Mouse (Mus musculus): Measurements from ENCODE around the gene Epha4. TPM values are rescaled to one million over a fixed set of nuclear protein-coding genes. Genes with fewer than 3 reads are reported as not detected.

Gene Epha4
- polyA plus RNA-seq, 1 experiment from 2014 or later = 49.8 TPM

GRCm38 (mm10) chr1:77471447-77471846 is 43.4 kb downstream of the Epha4 start:
- Histone ChIP-seq H3K4me3 (no peak overlapping the region), H3K27ac (replicated peaks) (no peak overlapping the region), H3K36me3 (no peaks in the 10 kb centered on the region), H3K9me3 (no peaks in the 10 kb centered on the region), H3K9ac (no peak overlapping the region), H3K4me1 (replicated peaks) (peaks cover 16% of the 10 kb centered on the region), H3K4me2 (no peak overlapping the region), H3K27me3 (no peaks in the 10 kb centered on the region)
- ATAC-seq (ENCODE audit: low FRiP score, low read depth) = no peak
- 59% methylated on average over 5 of the region's 5 CpGs for WGBS

DNA sequence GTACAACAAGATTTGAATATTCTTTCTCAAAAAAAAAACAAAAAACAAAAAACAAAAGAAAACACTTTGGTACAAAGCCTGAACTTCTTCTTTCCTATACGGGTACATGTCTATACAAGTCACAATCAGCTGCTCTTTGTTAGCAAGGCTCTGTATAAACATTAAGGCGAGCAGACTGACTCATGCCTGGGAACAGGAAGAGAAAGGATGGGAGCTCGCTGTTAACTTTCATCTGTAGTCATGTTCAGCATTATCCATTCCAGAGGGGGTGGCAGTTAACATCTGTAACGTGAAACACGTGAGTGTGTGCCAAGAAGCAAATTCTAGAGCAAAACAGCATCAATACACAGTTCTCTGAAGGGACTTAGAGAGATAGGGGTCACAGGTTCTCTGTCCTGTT is 43.9 kb downstream of the Epha4 start:
- H3K27ac ChIP-seq (replicated peaks) = no peak overlapping the region
- no peaks in the 10 kb centered on the region for H3K9me3 ChIP-seq
- no peaks in the 10 kb centered on the region for H3K36me3 ChIP-seq
- no peak for ATAC-seq (ENCODE audit: low FRiP score, low read depth)
- H3K27me3 ChIP-seq = no peaks in the 10 kb centered on the region
- H3K4me3 ChIP-seq = no peak overlapping the region
- H3K4me2 ChIP-seq = no peak overlapping the region
- WGBS = 57% methylated on average over 5 of the region's 5 CpGs
- no peak overlapping the region for H3K9ac ChIP-seq
- peaks cover 16% of the 10 kb centered on the region for H3K4me1 ChIP-seq (replicated peaks)

DNA sequence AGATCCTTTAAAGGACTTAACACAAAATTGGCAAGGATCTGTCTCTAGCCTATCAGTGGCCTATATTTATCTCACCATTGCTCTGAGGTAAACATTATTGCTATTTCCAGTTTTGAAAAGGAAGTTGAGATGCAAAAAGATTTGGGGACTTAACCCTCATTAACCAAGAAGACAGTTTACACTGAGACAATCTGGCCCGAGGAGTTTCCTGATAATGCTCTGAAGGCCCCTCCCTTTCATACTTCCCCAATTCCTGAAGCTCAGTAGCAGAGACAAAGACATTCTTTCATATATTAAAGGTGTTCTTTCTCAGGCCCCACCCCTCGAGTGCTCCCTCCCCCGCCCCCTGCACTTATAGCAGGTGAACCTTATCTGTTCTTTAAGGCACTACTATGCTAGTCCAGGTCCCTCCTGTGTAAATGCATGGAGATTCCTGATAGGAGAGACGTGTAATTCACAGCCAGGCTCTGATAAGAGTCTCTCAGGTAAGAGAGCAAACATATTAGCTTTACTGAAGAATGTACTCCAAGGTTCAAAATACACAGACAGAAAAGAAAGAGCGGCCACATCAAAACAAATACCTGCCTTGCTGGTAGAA is 46.1 kb downstream of the Epha4 start:
- Histone ChIP-seq H3K4me2 (no peak overlapping the region), H3K27me3 (no peaks in the 10 kb centered on the region), H3K27ac (replicated peaks) (no peak overlapping the region), H3K4me3 (no peak overlapping the region), H3K9ac (no peak overlapping the region), H3K4me1 (replicated peaks) (peaks cover 9% of the 10 kb centered on the region), H3K9me3 (no peaks in the 10 kb centered on the region), H3K36me3 (no peaks in the 10 kb centered on the region)
- WGBS = 76% methylated on average over 5 of the region's 5 CpGs
- no peak for ATAC-seq (ENCODE audit: low FRiP score, low read depth)

DNA sequence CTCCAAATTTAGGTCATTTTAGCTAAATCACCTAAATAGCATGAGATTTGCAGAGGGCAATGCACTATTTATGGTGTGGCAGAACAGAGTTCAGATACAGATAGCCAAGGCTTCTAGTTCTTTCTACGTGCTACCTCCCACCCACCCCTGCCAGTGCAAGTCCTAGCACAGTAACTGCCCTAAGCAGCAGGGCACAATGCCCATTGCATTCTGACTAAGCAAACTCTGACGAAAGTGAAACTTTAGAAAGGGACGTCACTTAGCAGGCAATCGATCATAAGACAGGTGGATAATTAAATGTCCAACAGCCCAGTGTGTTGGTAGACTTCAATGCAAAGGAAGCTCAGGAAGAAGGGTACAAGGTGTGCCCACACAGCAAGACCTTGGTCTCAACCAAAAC is 49.4 kb downstream of the Epha4 start:
- no peak overlapping the region for H3K9ac ChIP-seq
- WGBS = 73% methylated on average over 4 of the region's 4 CpGs
- H3K36me3 ChIP-seq = no peaks in the 10 kb centered on the region
- no peak overlapping the region for H3K27ac ChIP-seq (replicated peaks)
- H3K4me2 ChIP-seq = no peak overlapping the region
- H3K27me3 ChIP-seq = no peaks in the 10 kb centered on the region
- H3K9me3 ChIP-seq = no peaks in the 10 kb centered on the region
- no peak overlapping the region for H3K4me3 ChIP-seq
- no peak for ATAC-seq (ENCODE audit: low FRiP score, low read depth)
- H3K4me1 ChIP-seq (replicated peaks) = peaks cover 10% of the 10 kb centered on the region

GRCm38 (mm10) chr1:77464108-77464507 is 50.8 kb downstream of the Epha4 start:
- Histone ChIP-seq H3K4me2 (no peak overlapping the region), H3K27ac (replicated peaks) (no peak overlapping the region), H3K9ac (no peak overlapping the region), H3K4me3 (no peak overlapping the region), H3K4me1 (replicated peaks) (peaks cover 6% of the 10 kb centered on the region; the same call in 1 of the 2 replicates), H3K36me3 (no peaks in the 10 kb centered on the region), H3K9me3 (no peaks in the 10 kb centered on the region), H3K27me3 (no peaks in the 10 kb centered on the region)
- WGBS = 70% methylated on average over 1 of the region's 1 CpGs
- no peak for ATAC-seq (ENCODE audit: low FRiP score, low read depth)

DNA sequence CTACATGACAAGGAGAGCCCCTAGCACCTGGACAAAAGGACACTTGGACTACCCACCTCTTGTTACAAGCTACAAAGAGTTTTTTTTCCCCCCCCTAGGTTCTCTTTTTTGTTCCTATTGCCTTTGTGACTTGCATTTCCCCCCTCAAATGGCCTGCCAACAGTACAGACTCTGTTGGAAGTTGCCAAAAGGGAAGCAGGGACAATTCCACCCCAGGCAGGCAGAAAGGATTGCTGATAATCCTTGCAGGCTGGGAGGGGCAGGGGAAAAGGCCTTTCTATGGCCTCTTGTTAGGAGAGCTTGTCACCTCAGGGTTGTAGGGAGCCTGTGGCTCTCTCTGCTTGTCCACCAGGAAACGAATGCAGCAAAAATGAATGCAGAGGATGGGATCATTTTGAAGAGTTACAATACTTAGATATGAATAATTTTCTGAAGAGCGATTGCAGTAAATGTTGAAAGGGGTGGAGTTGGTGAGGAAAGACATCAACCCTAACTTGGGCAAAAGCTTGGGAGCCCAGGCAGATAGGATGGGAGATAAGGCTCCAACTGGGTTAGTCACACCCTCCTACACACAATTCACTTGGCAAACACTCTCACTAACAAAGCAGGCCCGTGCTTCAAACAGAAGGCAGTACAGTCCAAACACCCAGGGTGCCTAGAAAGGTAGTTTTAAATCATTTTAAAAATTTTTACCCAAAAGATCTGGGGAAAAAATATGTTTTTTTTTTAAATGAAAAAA is 52.8 kb downstream of the Epha4 start:
- no peaks in the 10 kb centered on the region for H3K27me3 ChIP-seq
- ATAC-seq (ENCODE audit: low FRiP score, low read depth) = 0 out of 2 replicates have a peak, but pooled peaks have one; percentile 29
- H3K4me3 ChIP-seq = no peak overlapping the region
- peaks cover 12% of the 10 kb centered on the region; the same call in 1 of the 2 replicates for H3K4me1 ChIP-seq (replicated peaks)
- H3K27ac ChIP-seq (replicated peaks) = peak overlapping the region; percentile 21; the same call in 1 of the 2 replicates
- WGBS = 27% methylated on average over 3 of the region's 3 CpGs
- no peak overlapping the region for H3K4me2 ChIP-seq
- H3K9ac ChIP-seq = no peak overlapping the region
- H3K9me3 ChIP-seq = no peaks in the 10 kb centered on the region
- no peaks in the 10 kb centered on the region for H3K36me3 ChIP-seq

DNA sequence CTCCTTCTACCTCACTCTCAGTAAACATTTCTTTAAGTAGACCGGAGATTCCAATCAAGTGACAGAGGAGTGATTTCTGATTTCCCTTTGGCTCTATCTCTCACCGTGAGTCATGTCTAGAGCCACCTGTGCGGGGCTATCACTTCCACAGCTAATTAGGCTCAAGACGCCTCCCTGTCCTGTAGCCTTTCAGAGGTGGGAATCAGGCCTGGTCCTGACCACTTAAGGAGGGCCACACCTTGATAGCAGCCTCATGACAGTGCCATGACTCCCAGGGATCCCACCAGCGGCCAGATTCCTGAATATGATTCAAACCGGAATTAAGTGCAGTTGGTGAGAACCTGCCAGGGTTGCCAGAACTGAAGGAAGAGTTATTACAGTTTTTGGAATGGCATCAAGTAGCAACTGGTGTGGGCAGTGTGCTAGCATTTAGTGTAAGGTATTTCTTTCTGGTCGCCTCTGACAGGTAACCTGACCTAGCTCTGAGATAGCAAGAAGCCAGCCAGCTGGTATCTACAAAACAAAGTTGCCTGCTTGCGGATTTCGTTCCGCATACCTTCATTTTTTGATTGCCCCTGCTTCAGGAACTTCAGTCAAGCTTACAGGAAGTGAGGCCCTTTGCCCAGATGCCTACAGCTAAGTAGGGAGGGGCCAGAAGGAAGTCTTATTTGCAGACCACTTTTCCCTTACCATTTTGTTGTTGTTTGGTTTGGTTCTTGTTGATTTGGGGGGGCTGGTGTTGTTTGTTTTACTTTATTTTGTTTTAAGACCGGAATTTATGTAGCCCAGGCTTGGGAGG is 53.9 kb downstream of the Epha4 start:
- H3K9ac ChIP-seq = no peak overlapping the region
- H3K4me1 ChIP-seq (replicated peaks) = peaks cover 18% of the 10 kb centered on the region; the same call in 1 of the 2 replicates
- H3K27me3 ChIP-seq = no peaks in the 10 kb centered on the region
- H3K4me2 ChIP-seq = no peak overlapping the region
- 81% methylated on average over 11 of the region's 11 CpGs for WGBS
- ATAC-seq (ENCODE audit: low FRiP score, low read depth) = no peak
- no peak overlapping the region for H3K4me3 ChIP-seq
- H3K9me3 ChIP-seq = no peaks in the 10 kb centered on the region
- H3K36me3 ChIP-seq = no peaks in the 10 kb centered on the region
- H3K27ac ChIP-seq (replicated peaks) = peak overlapping the region; percentile 21; the same call in 1 of the 2 replicates

- Histone ChIP-seq H3K27me3 (no peaks in the 10 kb centered on the region), H3K4me1 (replicated peaks) (peaks cover 18% of the 10 kb centered on the region; the same call in 1 of the 2 replicates), H3K9me3 (no peaks in the 10 kb centered on the region), H3K4me3 (no peak overlapping the region), H3K9ac (no peak overlapping the region), H3K4me2 (no peak overlapping the region), H3K27ac (replicated peaks) (no peak overlapping the region), H3K36me3 (no peaks in the 10 kb centered on the region)
- ATAC-seq (ENCODE audit: low FRiP score, low read depth) = no peak
- 81% methylated on average over 7 of the region's 7 CpGs for WGBS
Observed at GRCm38 (mm10) chr1:77458751-77459385, 56.0 kb downstream of the Epha4 start.

DNA sequence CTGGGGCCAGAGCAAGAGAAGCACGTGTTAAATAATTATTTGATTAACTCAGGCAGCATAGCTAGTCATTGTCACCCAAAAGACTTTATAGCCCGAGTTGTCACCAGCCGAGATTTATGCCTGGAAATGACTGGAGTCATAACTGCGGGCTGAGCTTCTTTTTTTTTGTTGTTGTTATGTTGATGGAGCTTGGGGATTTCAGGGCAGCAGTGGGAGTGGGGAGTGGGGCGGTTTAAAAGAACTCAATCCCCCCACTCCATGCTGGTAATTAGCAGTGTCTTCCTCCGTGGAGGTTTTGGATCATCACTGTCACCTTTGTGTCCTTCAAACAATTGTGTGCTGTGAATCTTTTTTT is 57.5 kb downstream of the Epha4 start:
- H3K36me3 ChIP-seq = no peaks in the 10 kb centered on the region
- no peak overlapping the region for H3K27ac ChIP-seq (replicated peaks)
- H3K9ac ChIP-seq = no peak overlapping the region
- H3K4me3 ChIP-seq = no peak overlapping the region
- no peaks in the 10 kb centered on the region for H3K27me3 ChIP-seq
- peaks cover 18% of the 10 kb centered on the region; the same call in 1 of the 2 replicates for H3K4me1 ChIP-seq (replicated peaks)
- H3K9me3 ChIP-seq = no peaks in the 10 kb centered on the region
- no peak overlapping the region for H3K4me2 ChIP-seq
- WGBS = 15% methylated on average over 6 of the region's 6 CpGs
- no peak for ATAC-seq (ENCODE audit: low FRiP score, low read depth)

- no peaks in the 10 kb centered on the region for H3K36me3 ChIP-seq
- H3K4me3 ChIP-seq = no peak overlapping the region
- no peak overlapping the region for H3K9ac ChIP-seq
- ATAC-seq (ENCODE audit: low FRiP score, low read depth) = no peak
- H3K4me2 ChIP-seq = no peak overlapping the region
- no peaks in the 10 kb centered on the region for H3K9me3 ChIP-seq
- WGBS = 41% methylated on average over 7 of the region's 7 CpGs
- peaks cover 13% of the 10 kb centered on the region; the same call in 1 of the 2 replicates for H3K4me1 ChIP-seq (replicated peaks)
- H3K27me3 ChIP-seq = no peaks in the 10 kb centered on the region
- no peak overlapping the region for H3K27ac ChIP-seq (replicated peaks)
Observed at GRCm38 (mm10) chr1:77456695-77457445, 58.0 kb downstream of the Epha4 start.

DNA sequence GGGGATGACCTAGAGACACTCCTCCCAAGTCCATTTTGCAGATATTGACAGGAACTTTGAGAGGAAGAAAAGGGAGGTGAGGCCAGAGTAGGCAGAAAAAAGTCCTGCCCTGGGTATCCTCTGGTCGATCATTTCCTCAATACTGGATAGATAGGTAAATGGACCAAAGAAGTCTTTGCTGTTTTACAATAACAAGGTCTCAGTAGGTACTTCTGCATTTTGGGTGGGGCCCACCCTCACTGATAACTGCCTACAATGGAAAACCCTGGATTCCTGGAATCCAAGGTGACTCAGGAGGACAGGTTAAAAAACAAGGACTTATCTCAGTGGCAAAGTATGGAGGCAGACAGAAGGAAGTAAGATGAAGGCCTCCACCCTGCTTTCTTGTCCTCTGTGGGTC is 61.1 kb downstream of the Epha4 start:
- Histone ChIP-seq H3K4me2 (no peak overlapping the region), H3K27me3 (no peaks in the 10 kb centered on the region), H3K9ac (no peak overlapping the region), H3K9me3 (no peaks in the 10 kb centered on the region), H3K36me3 (no peaks in the 10 kb centered on the region), H3K27ac (replicated peaks) (no peak overlapping the region), H3K4me3 (no peak overlapping the region), H3K4me1 (replicated peaks) (peaks cover 16% of the 10 kb centered on the region; the same call in 1 of the 2 replicates)
- no peak for ATAC-seq (ENCODE audit: low FRiP score, low read depth)
- WGBS = 95% methylated on average over 1 of the region's 1 CpGs
